Mouse (Mus musculus) cerebellum, adult 9-10 months (tissue): ENCODE measurements at regions not wholly inside any gene's neighbourhood (a gene's known extent, or its start where the extent isn't known, plus 50 kb on each side); places are given as distances from the start of the nearest gene placed in this dataset.

Experiments used
- DNase-seq: peaks from one replicate; pipeline ENCODE4 v3.0.0; 2022

DNA sequence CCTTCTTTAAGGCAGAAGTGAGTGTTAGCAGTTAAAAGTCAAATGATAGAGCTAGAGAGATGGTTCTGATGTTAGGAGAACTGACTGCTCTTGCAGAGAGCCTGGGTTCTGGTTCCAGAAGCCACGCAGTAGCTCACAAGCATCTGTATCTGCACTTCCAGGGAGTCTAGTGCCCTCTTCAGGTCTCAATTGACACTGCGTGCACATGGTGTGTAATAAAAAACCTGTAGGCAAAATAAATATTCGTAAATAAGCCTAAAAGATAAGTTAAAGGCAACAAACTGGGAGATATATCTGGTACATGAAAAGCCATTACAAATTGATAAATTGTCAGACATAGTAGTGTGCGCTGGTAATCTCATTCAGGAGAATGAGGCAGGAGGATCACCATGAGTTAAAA lies 133.8 kb upstream of the Csf3r start:
- DNase-seq = no peak

GRCm38 (mm10) chr4:125893139-125893538 lies 131.2 kb upstream of the Csf3r start:
- DNase-seq = no peak

GRCm38 (mm10) chr4:125897707-125898106 lies 126.6 kb upstream of the Csf3r start:
- no peak for DNase-seq

DNA sequence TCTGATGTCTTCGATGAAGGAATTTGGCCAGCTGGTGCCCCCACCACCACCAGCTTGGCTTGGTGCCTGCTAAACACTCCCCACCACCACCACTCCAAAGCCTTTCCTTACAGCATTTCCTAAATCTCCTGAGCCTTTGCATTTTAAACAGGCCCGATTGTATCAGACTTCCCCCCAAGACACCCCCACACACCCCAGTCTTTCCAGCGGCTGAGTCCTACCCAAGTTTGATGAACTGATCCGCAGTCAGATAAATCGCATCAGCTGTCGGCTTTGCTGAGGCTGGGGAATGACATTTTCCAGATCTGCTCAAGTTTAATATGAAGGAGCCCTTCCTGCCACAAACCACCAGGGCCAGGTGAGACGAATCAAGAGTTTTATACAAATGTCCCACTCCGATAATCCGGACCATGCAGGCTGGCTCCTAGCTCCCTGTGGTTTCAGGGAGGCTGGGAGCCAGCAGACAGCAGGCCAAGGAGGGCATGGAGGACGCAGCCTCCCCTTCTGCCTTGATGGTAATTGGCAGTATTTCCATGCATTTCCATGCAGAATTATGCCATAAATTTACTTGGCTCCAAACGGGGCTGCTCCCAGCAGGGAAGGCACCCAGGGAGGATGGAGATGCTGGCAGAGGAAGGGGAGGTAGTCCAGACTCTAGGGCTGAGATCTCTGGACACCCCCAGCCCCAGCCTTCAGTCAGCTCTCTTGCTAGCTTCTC lies 125.6 kb upstream of the Csf3r start:
- no peak for DNase-seq

- no peak for DNase-seq
Observed at GRCm38 (mm10) chr4:125901546-125902276, 122.6 kb upstream of the Csf3r start.

GRCm38 (mm10) chr4:125906296-125906695 lies 118.1 kb upstream of the Csf3r start:
- no peak for DNase-seq

DNA sequence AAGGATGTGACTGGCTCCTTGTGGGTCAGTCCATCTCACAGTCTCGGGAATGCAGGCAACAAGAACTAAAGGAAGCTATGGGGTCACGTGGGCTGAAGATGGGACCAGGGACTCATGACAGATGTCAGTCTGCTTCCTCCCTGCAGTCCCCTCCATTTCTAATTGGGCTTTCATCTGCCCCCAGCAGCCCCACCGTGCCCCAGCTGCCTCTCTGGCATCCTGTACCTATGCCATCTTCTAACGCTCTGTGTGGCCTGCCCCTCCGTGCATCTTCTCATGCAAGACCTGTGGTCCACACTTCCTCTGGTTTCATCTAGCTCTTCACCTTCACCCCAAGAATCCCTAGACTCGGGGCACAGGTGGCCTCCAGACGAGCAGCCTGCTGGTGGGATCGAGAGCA lies 115.4 kb upstream of the Csf3r start:
- no peak for DNase-seq

- DNase-seq = no peak
Observed at GRCm38 (mm10) chr4:125911541-125912270, 112.6 kb upstream of the Csf3r start.

GRCm38 (mm10) chr4:125912444-125913049 lies 111.8 kb upstream of the Csf3r start:
- peak; percentile 32 for DNase-seq

GRCm38 (mm10) chr4:125915166-125915565 lies 109.2 kb upstream of the Csf3r start:
- no peak for DNase-seq

DNA sequence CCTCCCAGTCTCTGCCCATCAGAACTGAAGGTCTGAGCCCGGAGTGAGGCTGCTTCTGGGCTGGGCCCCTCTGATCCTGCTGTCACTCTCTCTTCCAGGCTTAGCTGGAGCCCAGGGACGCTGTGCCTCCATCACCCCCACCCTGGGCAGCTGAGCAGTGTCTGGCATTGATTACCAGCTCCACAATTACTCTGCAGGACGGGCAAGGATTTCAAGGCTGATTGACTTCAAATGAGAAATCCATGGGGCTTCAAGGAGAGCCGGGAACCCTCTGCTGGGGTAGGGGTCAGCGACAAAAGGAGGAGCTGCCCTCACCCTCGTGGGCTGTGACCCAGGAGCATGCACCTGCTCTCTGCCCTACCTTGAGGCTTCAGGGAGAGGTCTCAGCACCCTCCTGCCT lies 107.1 kb upstream of the Csf3r start:
- no peak for DNase-seq

DNA sequence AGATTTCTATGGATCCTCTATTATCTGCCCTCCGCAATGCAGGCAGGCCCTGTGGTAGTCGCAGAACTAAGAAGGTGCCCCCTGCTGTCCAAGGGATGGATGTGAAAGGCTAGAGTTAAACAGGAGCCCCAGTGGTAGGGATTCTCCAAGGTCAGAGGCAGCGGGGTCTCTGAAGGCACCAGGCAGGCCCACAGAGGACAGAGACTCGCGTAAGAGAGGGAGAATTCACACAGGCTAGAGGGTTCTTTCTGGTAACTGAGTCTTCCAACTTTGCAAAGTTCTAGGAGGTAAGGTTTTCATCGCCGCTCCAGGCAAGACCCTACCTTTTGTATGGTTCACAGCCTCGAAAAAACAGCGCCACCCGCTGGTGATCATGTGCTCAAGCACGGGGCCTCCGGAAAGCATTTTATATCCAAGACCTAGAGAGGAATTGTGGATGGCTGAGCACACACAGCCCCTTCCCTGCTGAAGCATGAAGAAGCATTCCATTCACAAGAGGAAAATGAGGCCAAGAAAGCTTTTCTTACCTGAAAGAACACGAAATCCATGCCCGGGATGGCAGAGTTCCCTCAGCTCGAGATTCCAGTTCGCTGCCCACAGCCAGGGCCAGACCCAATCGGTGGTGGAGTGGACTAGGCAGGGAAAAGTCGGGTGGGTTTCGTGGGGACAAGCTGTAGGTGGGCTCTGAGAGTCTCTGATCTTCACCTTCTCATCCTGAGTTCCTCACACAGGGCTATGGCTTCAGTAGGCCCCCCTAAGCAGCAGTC lies 102.6 kb upstream of the Csf3r start:
- DNase-seq = peak; percentile 12

- DNase-seq = no peak
Observed at GRCm38 (mm10) chr4:125922317-125922878, 102.0 kb upstream of the Csf3r start.

- no peak for DNase-seq
Observed at GRCm38 (mm10) chr4:125923225-125923624, 101.1 kb upstream of the Csf3r start.

GRCm38 (mm10) chr4:125928196-125928595 lies 96.2 kb upstream of the Csf3r start:
- DNase-seq = no peak

GRCm38 (mm10) chr4:125929122-125929772 lies 95.1 kb upstream of the Csf3r start:
- no peak for DNase-seq

GRCm38 (mm10) chr4:125930764-125931163 lies 93.6 kb upstream of the Csf3r start:
- DNase-seq = no peak

GRCm38 (mm10) chr4:125931321-125931720 lies 93.0 kb upstream of the Csf3r start:
- no peak for DNase-seq

DNA sequence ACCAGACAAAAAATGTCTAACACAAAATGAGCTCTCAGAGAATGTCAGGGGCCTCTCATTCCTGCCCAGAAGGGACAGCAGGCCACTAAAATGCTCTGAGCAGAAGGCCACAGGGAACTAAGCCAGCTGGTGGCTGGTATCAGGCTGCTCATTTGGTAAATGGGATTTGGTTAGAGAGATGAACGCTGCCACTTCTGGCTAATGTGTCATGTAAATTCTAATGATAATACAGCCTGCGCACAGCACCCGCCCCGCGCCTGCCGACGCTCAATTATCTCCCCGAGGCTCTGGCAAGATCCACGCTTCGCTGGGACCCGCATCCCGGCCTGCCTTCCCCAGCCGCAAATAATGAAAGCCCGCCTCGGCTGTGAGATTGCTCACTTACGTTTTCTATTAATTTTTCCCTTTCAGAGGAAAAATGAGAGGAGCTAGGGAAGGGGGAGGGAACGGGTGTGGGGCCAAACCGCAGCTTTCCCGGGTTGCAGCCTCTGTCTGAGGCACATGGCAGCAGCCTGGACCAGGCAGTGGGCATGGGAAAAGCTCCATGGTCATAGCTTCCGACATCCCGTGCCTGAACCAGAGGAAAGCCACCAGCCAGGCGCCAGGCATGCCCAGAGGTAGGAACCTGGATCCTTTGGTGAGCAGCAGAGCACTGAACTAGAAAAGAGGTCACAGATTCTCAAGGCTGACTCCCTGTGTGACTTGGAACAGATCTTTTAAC lies 92.2 kb upstream of the Csf3r start:
- DNase-seq = no peak

GRCm38 (mm10) chr4:125936357-125936756 lies 88.0 kb upstream of the Csf3r start:
- no peak for DNase-seq

DNA sequence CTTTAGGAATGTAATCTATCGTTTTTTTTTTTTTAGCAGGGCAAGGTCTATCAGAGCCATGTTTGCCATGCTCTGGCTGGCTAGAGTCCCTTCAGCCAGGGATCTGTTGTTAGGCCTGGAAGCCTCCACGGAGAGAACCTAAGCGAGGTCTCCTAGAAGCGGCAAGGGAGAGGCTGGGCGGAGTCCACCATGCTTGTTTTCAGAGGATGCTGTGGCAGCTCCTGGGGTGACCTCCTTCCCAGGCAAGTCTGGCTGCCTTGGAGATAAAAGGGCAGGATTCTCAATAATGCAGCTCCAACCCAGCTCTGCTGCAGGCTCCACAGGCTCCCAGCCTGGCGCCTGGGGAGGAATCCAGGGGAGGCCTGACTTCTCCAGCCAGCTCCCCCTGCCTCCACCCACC lies 86.2 kb upstream of the Csf3r start:
- no peak for DNase-seq
